Mouse (Mus musculus) midbrain, postnatal 0 days (tissue): ENCODE measurements around the gene Arhgap33. TPM values are rescaled to one million over a fixed set of nuclear protein-coding genes. Genes with fewer than 3 reads are reported as not detected.

ENCODE experiments used
- ATAC-seq: fragments of 200-750 bp; cut with Nextera tagmentation; 2 replicates; pipeline ENCODE4 v1.8.0; 2017; ENCODE audit warnings: moderate number of reproducible peaks, mild to moderate bottlenecking, moderate TSS enrichment, moderate library complexity; ENCODE audit not compliant: low FRiP score
- DNase-seq: peaks from one replicate; pipeline ENCODE4 v3.0.0-alpha.2; 2015; ENCODE audit warnings: low spot score
- H3K27ac ChIP-seq: fragments of 300-500 bp; sonication (generic); 2 replicates; pipeline ENCODE4 v1.5.1; 2014; ENCODE audit warnings: low read depth, mild to moderate bottlenecking, low read length, mixed read lengths
- H3K27me3 ChIP-seq: fragments of 300-500 bp; sonication (generic); 2 replicates; pipeline ENCODE4 v1.6.1; 2014; ENCODE audit warnings: low read length, control low read depth, mixed read lengths; ENCODE audit not compliant: insufficient read depth
- H3K36me3 ChIP-seq: fragments of 300-500 bp; sonication (generic); 2 replicates; pipeline ENCODE4 v1.6.1; 2014; ENCODE audit warnings: low read length, control low read depth, mixed read lengths; ENCODE audit not compliant: insufficient read depth
- H3K4me1 ChIP-seq: fragments of 300-500 bp; sonication (generic); 2 replicates; pipeline ENCODE4 v1.6.1; 2014; ENCODE audit warnings: mild to moderate bottlenecking, control low read depth, antibody characterized with exemption, low read length, mixed read lengths; ENCODE audit not compliant: insufficient read depth
- H3K4me2 ChIP-seq: fragments of 300-500 bp; sonication (generic); 2 replicates; pipeline ENCODE4 v1.6.1; 2014; ENCODE audit warnings: low read depth, mild to moderate bottlenecking, low read length, mixed read lengths; ENCODE audit not compliant: poor library complexity, severe bottlenecking
- H3K4me3 ChIP-seq: fragments of 300-500 bp; sonication (generic); 2 replicates; pipeline ENCODE4 v1.5.1; 2014; ENCODE audit warnings: low read depth, mild to moderate bottlenecking, low read length, moderate library complexity
- H3K9ac ChIP-seq: fragments of 300-500 bp; sonication (generic); replicated peaks from 2 replicates; pipeline ENCODE4 v1.6.1; 2014; ENCODE audit warnings: mild to moderate bottlenecking, low read length, moderate library complexity, mixed read lengths; ENCODE audit not compliant: poor library complexity, severe bottlenecking
- H3K9me3 ChIP-seq: fragments of 300-500 bp; sonication (generic); 2 replicates; pipeline ENCODE4 v1.6.1; 2016; ENCODE audit warnings: low read length, control low read depth
- CTCF ChIP-seq: IDR thresholded peaks from 2 replicates; pipeline ENCODE4 v1.5.1; 2016; ENCODE audit warnings: antibody characterized with exemption, mild to moderate bottlenecking
- WGBS: fragments of 180-500 bp; shearing (Covaris S2); extraction: QIAGEN DNeasy Blood & Tissue Kit; methylation state at CpG from one replicate; pipeline ENCODE4 v1.1.7; 2014; 5-methylcytosine and 5-hydroxymethylcytosine counted together
- polyA plus RNA-seq: library from polyadenylated mRNA; unstranded; fragments of >200 nt; fragmentation: Nextera tagmentation; extraction: Ambion mirVana; gene quantifications from 2 replicates; pipeline ENCODE4 v1.2.1, GENCODE M21; 2015
- total RNA-seq: library from RNA; depleted of rRNA; stranded (reverse); fragments of >200 nt; gene quantifications from 2 replicates; pipeline ENCODE4 v1.2.3, GENCODE M21; 2014

Arhgap33 gene
- total and polyA plus RNA-seq, 2 experiments from 2014 or later = 68.2 to 113 TPM

DNA sequence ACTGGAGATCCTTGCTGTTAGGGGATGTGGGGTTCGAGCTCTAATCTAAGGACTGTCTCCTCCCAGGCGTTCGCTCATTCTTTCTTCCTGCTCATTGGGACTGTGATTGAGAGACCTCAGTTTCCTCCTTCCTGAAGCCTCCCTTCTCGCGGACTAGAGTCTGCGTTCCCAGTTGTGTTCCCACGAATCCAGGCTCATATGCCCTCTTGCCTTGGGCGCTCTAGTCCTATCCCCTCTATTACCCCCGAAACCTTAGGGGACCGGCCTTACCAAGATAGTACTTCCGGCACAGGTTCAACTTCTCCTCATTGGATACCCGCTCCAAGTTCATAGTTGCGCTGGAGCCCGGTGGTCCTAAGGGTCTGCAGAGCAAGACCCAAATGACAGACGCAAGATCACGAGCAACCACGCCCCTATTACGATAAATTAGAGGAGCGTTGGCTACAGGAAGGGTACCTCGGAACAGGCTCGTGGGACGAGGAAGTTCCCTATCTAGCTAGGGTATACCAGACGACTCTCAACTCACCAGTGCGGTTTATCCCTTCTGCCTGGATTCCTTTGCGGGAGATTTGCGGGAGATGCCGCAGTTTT lies 27.8 kb upstream of the Arhgap33 start:
- 0 out of 2 replicates have a peak overlapping the region, but pooled peaks have one; percentile 18 for H3K27ac ChIP-seq
- H3K27me3 ChIP-seq = no peaks in the 10 kb centered on the region
- H3K9me3 ChIP-seq = no peaks in the 10 kb centered on the region
- TF ChIP-seq CTCF = no peak
- WGBS = 1% methylated on average over 27 of the region's 27 CpGs
- H3K4me1 ChIP-seq = no peaks in the 10 kb centered on the region
- H3K4me3 ChIP-seq = peak overlapping the region; percentile 63
- DNase-seq (peak; percentile 21), ATAC-seq (0 out of 2 replicates have a peak, but pooled peaks have one; percentile 0)
- peak overlapping the region; percentile 79 for H3K4me2 ChIP-seq
- peaks cover 19% of the 10 kb centered on the region for H3K36me3 ChIP-seq
- H3K9ac ChIP-seq = peak overlapping the region; percentile 55

DNA sequence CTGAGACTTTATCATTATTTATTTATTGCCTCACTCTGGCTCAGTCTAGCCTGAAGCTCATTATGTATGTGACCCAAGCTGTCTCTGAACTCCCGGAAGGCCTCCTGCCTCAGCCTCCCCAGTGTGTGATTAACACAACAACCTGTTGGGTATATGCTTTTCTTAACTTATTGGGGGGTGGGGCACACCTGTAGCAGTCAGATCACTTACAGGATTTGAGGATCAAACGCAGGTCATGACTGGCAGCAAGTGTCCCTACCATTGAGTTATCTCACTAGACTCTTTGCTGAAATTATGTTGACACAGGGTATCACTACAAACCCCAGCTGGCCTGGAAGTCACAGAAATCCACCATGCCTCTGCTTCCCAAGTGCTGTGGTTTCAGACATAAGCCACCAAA lies 25.4 kb upstream of the Arhgap33 start:
- 54% methylated on average over 2 of the region's 2 CpGs for WGBS
- H3K4me2 ChIP-seq = peak overlapping the region; percentile 92; the same call in 1 of the 2 replicates
- no peak overlapping the region for H3K9ac ChIP-seq

DNA sequence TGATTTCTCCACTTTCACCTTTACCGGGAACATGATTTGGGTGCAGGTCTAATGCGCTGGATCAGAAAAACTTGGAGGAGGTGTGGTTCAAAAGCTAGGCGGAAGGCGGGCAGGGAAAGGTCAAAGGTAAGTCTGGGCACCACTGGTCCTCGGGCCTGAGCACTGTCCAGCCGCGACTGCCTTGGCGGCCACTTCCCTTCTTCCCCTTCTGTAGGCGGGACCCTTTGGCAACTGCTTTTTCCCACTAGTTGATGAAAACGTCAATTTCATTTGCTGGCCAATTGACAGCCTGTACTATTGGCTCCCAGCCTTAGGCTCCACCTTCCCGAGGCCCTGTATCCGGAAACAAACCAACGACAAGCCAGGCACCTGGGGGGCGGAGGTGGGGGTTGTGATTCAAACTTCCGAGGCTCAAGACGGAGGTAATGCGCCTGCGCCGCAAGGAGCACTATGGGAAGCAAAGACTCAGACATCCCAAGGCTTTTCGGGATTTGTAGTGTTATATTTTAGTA lies 24.6 kb upstream of the Arhgap33 start, which contains the start of gene Lin37:
Gene Lin37, minus strand, starts transcription at position 396 of the 512 bp plus-strand sequence.
- H3K4me1 ChIP-seq = no peaks in the 10 kb centered on the region
- no peak for TF ChIP-seq CTCF
- H3K27ac ChIP-seq = peak within 1 kb of the TSS; percentile 51; the same call in 1 of the 2 replicates
- peak within 1 kb of the TSS; percentile 57 for H3K4me3 ChIP-seq
- no peaks in the 10 kb centered on the region for H3K9me3 ChIP-seq
- DNase-seq (peak; percentile 99), ATAC-seq (peak; percentile 87)
- H3K27me3 ChIP-seq = no peaks in the 10 kb centered on the region
- H3K9ac ChIP-seq = peak within 1 kb of the TSS; percentile 79
- peak within 1 kb of the TSS; percentile 92 for H3K4me2 ChIP-seq
- WGBS = under 1% methylated on average over 20 of the region's 20 CpGs
- H3K36me3 ChIP-seq = peaks cover 18% of the 10 kb centered on the region

More for the DNA sequence above, 25.4 kb upstream of the Arhgap33 start:
- Histone ChIP-seq H3K36me3 (peaks cover 14% of the 10 kb centered on the region), H3K4me1 (no peaks in the 10 kb centered on the region), H3K27ac (no peak overlapping the region), H3K9me3 (no peaks in the 10 kb centered on the region), H3K27me3 (no peaks in the 10 kb centered on the region), H3K4me3 (no peak overlapping the region)
- DNase-seq = no peak
- ATAC-seq = no peak
- TF ChIP-seq CTCF = no peak

- peaks cover 20% of the 10 kb centered on the region for H3K36me3 ChIP-seq
- H3K9me3 ChIP-seq = no peaks in the 10 kb centered on the region
- DNase-seq = no peak
- H3K4me3 ChIP-seq = peak overlapping the region; percentile 57
- 18% methylated on average over 12 of the region's 12 CpGs for WGBS
- no peaks in the 10 kb centered on the region for H3K27me3 ChIP-seq
- 0 out of 2 replicates have a peak, but pooled peaks cover under 1% of the 10 kb centered on the region for H3K4me1 ChIP-seq
- peak overlapping the region; percentile 79 for H3K9ac ChIP-seq
- TF ChIP-seq CTCF = no peak
- ATAC-seq = no peak
- peak overlapping the region; percentile 51; the same call in 1 of the 2 replicates for H3K27ac ChIP-seq
- H3K4me2 ChIP-seq = peak overlapping the region; percentile 92
These were observed 24.0 kb upstream of the Arhgap33 start for GRCm38 (mm10) chr7:30558656-30559442.

GRCm38 (mm10) chr7:30557901-30558514 lies 23.1 kb upstream of the Arhgap33 start:
- no peak for TF ChIP-seq CTCF
- Histone ChIP-seq H3K36me3 (peaks cover 20% of the 10 kb centered on the region), H3K27me3 (no peaks in the 10 kb centered on the region), H3K4me1 (peaks cover 9% of the 10 kb centered on the region; the same call in 1 of the 2 replicates), H3K9ac (no peak overlapping the region), H3K9me3 (no peaks in the 10 kb centered on the region), H3K4me3 (no peak overlapping the region), H3K4me2 (peak overlapping the region; percentile 92), H3K27ac (no peak overlapping the region)
- ATAC-seq (no peak), DNase-seq (no peak)
- WGBS = 91% methylated on average over 13 of the region's 13 CpGs
